Mouse (Mus musculus) heart, embryonic 11.5 days (tissue): ENCODE data around the gene 6430571L13Rik. TPM values are rescaled to one million over a fixed set of nuclear protein-coding genes. Genes with fewer than 3 reads are reported as not detected.

Source experiments
- ATAC-seq: fragments of 200-750 bp; cut with Nextera tagmentation; replicated peaks from 2 replicates; pipeline ENCODE4 v1.8.0; 2017; ENCODE audit warnings: moderate library complexity; ENCODE audit not compliant: insufficient number of reproducible peaks, low FRiP score, low TSS enrichment
- H3K27ac ChIP-seq: fragments of 300-500 bp; sonication (generic); 2 replicates; pipeline ENCODE4 v1.5.1; 2014; ENCODE audit warnings: mild to moderate bottlenecking, low read depth, low read length
- H3K27me3 ChIP-seq: fragments of 300-500 bp; sonication (generic); 2 replicates; pipeline ENCODE4 v1.6.1; 2014; ENCODE audit warnings: mild to moderate bottlenecking, low read length, mixed read lengths; ENCODE audit not compliant: control insufficient read depth, insufficient read depth
- H3K36me3 ChIP-seq: fragments of 300-500 bp; sonication (generic); 2 replicates; pipeline ENCODE4 v1.6.1; 2014; ENCODE audit warnings: mild to moderate bottlenecking, low read length, moderate library complexity, mixed read lengths; ENCODE audit not compliant: control insufficient read depth, insufficient read depth
- H3K4me1 ChIP-seq: fragments of 300-500 bp; sonication (generic); 2 replicates; pipeline ENCODE4 v1.6.1; 2014; ENCODE audit warnings: low read length; ENCODE audit not compliant: control insufficient read depth, insufficient read depth
- H3K4me2 ChIP-seq: fragments of 300-500 bp; sonication (generic); 2 replicates; pipeline ENCODE4 v1.6.1; 2014; ENCODE audit warnings: mild to moderate bottlenecking, moderate library complexity
- H3K4me3 ChIP-seq: fragments of 300-500 bp; sonication (generic); 2 replicates; pipeline ENCODE4 v1.5.1; 2014; ENCODE audit warnings: low read depth, low read length
- H3K9ac ChIP-seq: fragments of 300-500 bp; sonication (generic); 2 replicates; pipeline ENCODE4 v1.6.1; 2014; ENCODE audit warnings: mild to moderate bottlenecking, low read depth, low read length, moderate library complexity
- H3K9me3 ChIP-seq: fragments of 300-500 bp; sonication (generic); replicated peaks from 2 replicates; pipeline ENCODE4 v1.6.1; 2016; ENCODE audit warnings: low read length; ENCODE audit not compliant: control insufficient read depth
- WGBS: fragments of 180-500 bp; shearing (Covaris S2); extraction: QIAGEN DNeasy Blood & Tissue Kit; methylation state at CpG from one replicate; pipeline ENCODE4 v1.1.7; 2014; ENCODE audit not compliant: insufficient replicate concordance; 5-methylcytosine and 5-hydroxymethylcytosine counted together
- polyA plus RNA-seq: library from polyadenylated mRNA; unstranded; fragments of >200 nt; fragmentation: Nextera tagmentation; extraction: Ambion mirVana; gene quantifications from 2 replicates; pipeline ENCODE4 v1.2.1, GENCODE M21; 2014

Gene 6430571L13Rik
- polyA plus RNA-seq, 1 experiment from 2014 or later = 0.92 TPM

DNA sequence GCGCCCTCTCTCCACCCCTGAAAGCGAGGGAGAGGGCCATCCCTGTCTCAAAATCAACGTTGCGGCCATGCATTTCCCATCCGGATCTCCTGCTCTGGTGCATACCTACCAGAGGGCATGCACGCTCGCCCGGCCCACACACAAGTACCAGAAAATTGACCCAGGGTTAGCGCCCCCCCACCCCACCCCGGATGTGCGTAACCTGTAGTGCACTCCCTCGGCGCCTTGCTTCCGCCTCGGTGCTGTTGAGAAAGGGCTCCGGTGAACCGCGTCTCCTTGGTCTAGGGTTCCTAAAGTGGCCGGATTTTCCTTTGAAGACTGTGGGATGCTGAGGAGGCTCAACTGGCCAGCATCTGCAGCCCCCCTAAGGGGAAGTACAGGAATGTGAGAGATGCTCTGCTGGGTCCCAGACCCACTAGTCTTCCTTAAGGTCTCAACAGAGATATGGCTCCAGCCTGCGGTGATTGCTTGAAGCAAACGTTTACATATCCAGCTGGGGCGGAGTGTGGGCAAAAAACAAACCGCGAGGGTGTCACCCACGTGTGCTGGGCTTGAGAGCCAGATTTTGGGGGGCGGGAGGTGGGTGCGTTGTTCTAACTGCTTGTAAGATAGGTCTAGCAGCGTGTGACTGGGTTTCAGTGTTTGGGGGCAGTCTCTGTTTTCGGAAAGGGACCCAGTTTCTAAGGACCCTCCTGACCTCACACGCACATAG, 2.1 kb upstream of the 6430571L13Rik start, which contains the start of gene Hemk1:
Gene Hemk1 (minus strand): TSS at position 179 of the 712 bp plus-strand sequence.
- Histone ChIP-seq H3K4me1 (no peaks in the 10 kb centered on the region; the same call in 1 of the 2 replicates), H3K9ac (peak within 1 kb of the TSS; percentile 68), H3K4me2 (peak within 1 kb of the TSS; percentile 85), H3K27me3 (peaks cover 14% of the 10 kb centered on the region), H3K36me3 (no peaks in the 10 kb centered on the region), H3K4me3 (peak within 1 kb of the TSS; percentile 61), H3K9me3 (no peaks in the 10 kb centered on the region), H3K27ac (peak within 1 kb of the TSS; percentile 2; the same call in 1 of the 2 replicates)
- peak; percentile 68 for ATAC-seq
- WGBS = 5% methylated on average over 30 of the region's 30 CpGs

DNA sequence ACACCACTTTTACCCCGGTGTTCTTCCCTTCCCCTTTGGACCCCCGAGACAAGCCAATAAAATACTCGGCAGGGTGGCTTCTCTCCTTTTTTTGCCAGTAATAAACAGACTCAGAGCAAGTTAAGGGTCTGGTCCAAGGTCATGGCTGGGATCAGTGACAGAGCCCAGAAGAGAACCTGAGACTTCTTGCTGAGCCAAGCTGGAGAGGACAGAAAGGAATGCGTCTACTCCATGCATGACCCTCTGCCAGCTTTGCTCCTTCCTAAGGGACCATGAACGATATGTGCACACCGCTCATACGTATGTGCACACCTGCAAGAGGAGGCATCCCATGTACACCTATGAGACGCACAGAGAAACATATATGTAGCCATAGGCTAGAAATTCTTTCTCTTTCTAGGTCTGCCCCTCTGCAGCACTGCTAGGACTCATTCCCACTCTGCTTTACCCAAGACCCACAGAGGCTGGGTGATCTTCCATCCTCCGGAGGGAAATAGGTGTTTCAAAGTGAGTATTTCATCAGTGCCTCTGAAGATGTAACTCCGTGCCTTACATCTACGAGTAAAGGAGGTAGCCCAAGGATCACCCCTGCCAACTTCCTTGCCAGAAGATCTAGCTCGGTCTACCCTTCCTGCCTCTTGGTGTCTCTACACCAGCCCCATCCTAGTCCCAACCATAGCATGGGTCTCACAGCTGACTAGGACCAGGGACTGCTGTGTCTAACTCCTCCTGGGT, 676 bp downstream of the 6430571L13Rik start:
- Histone ChIP-seq H3K9me3 (no peaks in the 10 kb centered on the region), H3K27ac (no peak overlapping the region), H3K4me1 (no peaks in the 10 kb centered on the region; the same call in 1 of the 2 replicates), H3K4me3 (peak overlapping the region; percentile 70), H3K36me3 (no peaks in the 10 kb centered on the region), H3K9ac (peak overlapping the region; percentile 70), H3K27me3 (peaks cover 16% of the 10 kb centered on the region), H3K4me2 (peak overlapping the region; percentile 90)
- 50% methylated on average over 12 of the region's 12 CpGs for WGBS
- no peak for ATAC-seq

DNA sequence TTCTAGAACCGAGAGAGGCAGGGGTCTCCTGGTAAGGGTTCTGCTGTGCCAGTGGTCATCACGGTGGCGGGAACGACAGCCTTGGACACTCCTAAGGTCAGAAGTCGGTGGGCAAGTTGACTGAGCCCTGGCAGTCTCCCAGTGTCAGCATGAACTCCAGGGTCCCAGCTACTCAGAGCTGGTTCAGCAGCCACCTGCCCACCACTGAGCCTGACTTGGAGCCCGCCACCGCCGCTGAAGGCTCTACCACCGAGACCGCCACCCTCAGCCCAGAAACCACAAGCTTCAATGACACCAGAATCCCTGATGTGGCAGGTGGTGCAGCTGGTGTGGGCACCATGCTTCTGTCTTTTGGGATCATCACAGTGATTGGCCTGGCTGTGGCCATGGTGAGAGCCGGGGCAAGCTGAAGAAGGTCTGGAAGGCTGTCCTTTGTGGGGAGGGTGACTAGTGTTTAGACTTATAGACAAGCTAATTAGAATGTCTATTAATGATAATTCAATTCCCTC, 1.9 kb downstream of the 6430571L13Rik start:
- Histone ChIP-seq H3K27ac (no peak overlapping the region), H3K4me2 (no peak overlapping the region), H3K4me3 (no peak overlapping the region), H3K4me1 (no peaks in the 10 kb centered on the region; the same call in 1 of the 2 replicates), H3K9ac (no peak overlapping the region), H3K9me3 (no peaks in the 10 kb centered on the region), H3K27me3 (peaks cover 16% of the 10 kb centered on the region), H3K36me3 (no peaks in the 10 kb centered on the region)
- ATAC-seq = no peak
- WGBS = 82% methylated on average over 11 of the region's 11 CpGs

DNA sequence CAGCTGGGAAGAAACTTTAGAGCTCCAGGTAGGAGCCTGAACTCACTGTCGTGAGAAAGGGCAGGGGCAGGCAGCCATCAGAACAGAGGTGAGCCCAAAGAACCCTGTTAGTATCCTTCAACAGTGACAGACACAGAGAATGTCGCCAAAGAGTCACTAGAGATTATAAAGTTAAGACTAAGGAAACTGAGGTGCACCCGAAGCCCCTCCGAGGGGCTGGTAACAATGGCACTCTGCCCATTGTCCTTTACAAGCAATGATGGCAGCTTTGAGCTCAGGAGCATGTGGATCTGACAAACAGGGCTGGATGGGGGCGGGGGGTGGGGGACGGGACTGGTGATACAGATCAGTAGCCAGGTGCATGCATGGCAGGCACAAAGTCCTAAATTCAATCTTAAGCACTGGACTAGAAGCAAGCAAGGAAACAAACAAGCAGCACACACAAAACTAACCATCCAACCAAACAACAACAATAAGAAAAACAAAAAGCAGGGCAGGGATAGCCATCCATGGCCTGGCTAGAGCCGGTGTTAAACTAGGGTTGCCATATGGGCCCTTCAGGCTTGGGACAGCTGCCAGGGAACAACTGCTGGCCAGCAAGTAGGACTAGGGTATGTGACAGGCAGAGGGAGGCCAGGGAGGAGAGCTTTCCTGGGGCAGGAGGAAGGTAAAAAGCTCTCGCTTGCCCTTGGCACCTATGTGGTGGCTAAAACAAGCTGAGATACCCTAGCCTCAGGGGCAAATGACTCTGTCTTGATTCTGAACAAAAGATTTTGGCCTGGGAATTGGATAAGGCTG, 2.9 kb downstream of the 6430571L13Rik start:
- Histone ChIP-seq H3K9me3 (no peaks in the 10 kb centered on the region), H3K4me2 (no peak overlapping the region), H3K4me3 (no peak overlapping the region), H3K27me3 (peaks cover 16% of the 10 kb centered on the region), H3K27ac (no peak overlapping the region), H3K36me3 (no peaks in the 10 kb centered on the region), H3K9ac (no peak overlapping the region; the same call in 1 of the 2 replicates), H3K4me1 (no peaks in the 10 kb centered on the region)
- no peak for ATAC-seq
- whole genome bisulfite sequencing = 55% methylated on average over 8 of the region's 8 CpGs

DNA sequence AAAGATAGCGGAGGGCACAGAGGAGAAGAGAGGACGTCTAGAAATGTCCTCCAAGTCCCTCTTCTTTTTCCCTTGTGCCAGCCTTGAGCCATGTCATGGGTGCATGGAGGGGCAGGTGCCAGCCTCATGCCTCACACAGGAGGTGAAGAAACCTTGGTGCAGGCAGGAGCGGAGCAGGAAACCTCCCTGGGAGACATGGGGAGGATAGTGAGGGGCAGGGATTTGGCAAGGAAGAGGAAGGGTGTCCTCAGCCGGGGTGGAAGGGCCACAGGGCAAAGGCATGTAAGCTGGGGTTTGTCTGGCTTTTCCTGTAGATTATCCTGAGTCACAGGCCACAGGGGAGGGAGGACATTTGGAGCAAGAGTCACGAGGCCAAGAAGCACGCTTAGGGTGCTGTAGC, 3.6 kb downstream of the 6430571L13Rik start:
- Histone ChIP-seq H3K4me2 (no peak overlapping the region), H3K4me3 (no peak overlapping the region), H3K36me3 (no peaks in the 10 kb centered on the region), H3K9me3 (no peaks in the 10 kb centered on the region), H3K27ac (no peak overlapping the region), H3K4me1 (no peaks in the 10 kb centered on the region), H3K27me3 (peaks cover 16% of the 10 kb centered on the region), H3K9ac (no peak overlapping the region)
- 64% methylated on average over 6 of the region's 6 CpGs for WGBS
- no peak for ATAC-seq

DNA sequence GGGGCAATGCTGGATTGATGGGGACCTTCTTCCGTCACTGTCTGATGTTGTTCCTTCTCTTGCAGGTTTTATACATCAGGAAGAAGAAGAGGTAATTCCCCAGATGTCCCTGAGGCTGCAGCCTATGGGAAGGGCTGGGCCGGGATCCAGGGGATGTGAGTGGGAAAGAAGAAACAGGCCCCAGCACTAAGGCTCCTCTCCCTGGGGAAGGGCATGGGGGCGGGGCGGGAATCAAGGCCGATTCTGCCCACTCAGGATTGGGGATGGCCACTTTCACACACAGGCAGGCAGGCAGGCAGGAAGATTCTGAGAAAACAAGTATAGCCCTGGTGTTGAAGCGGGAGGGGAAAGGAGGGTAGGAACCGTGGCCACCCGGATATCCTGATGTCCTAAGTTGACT, 5.7 kb downstream of the 6430571L13Rik start:
- Histone ChIP-seq H3K4me3 (no peak overlapping the region), H3K9ac (no peak overlapping the region), H3K9me3 (no peaks in the 10 kb centered on the region), H3K27ac (no peak overlapping the region), H3K27me3 (peaks cover 15% of the 10 kb centered on the region), H3K4me1 (no peaks in the 10 kb centered on the region), H3K36me3 (no peaks in the 10 kb centered on the region), H3K4me2 (no peak overlapping the region)
- ATAC-seq = no peak
- WGBS = 75% methylated on average over 8 of the region's 8 CpGs

DNA sequence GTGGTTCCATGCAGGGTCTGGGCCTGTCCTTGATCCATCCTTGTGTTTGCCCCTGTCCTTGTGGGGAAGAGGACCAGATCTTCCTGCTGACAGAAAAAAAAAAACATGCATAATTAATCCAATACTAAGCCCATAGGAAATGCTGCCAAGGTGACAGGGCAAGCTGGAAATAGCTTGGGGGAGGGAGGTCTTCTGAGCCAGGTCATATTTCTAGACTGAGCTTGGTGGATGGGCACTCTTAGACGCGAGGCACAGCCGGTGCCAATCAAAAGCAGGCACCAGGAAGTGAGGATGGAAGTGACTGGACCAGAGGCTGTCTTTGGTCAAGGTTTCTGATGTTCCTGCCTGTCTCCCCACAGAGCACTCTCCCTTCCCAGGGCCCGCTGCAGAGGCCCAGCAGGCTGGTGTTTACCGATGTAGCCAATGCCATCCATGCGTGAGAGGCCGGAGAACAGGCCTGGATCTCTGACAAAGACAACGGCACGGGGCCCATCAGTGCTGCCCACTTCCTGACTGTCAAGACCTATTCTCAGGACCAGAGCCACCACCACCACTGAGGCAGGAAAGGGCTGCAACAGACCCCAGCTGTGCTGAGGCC, 7.3 kb downstream of the 6430571L13Rik start:
- Histone ChIP-seq H3K9ac (no peak overlapping the region), H3K9me3 (no peaks in the 10 kb centered on the region), H3K4me2 (no peak overlapping the region), H3K4me1 (no peaks in the 10 kb centered on the region), H3K27me3 (peaks cover 2% of the 10 kb centered on the region; the same call in 1 of the 2 replicates), H3K36me3 (no peaks in the 10 kb centered on the region), H3K27ac (no peak overlapping the region), H3K4me3 (no peak overlapping the region)
- WGBS = 67% methylated on average over 9 of the region's 9 CpGs
- no peak for ATAC-seq

DNA sequence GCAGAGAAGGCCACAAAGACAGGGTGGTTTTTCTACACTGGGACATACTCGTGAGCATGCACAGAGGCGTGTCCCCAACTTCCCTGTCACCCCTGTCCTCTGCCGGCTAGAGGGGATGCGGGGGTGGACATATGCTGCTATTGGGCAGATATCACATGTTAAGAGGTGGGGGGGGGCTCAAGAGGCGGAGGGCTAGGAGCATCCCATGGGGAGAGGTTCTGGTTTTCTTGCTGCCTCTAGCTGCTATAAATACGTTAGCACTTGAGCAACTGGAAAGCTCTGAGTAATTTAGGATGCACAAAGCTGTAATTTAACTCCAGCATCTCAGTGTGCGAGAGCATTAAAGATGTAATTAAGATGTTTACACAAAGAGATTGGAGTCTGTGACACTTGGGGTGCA, 8.9 kb downstream of the 6430571L13Rik start:
- H3K4me2 ChIP-seq = no peak overlapping the region
- H3K4me1 ChIP-seq = no peaks in the 10 kb centered on the region
- H3K27ac ChIP-seq = no peak overlapping the region
- no peaks in the 10 kb centered on the region for H3K36me3 ChIP-seq
- H3K9ac ChIP-seq = no peak overlapping the region
- H3K9me3 ChIP-seq = no peaks in the 10 kb centered on the region
- no peak overlapping the region for H3K4me3 ChIP-seq
- no peaks in the 10 kb centered on the region; the same call in 1 of the 2 replicates for H3K27me3 ChIP-seq
- ATAC-seq = no peak
- WGBS = 57% methylated on average over 7 of the region's 7 CpGs
